Mouse (Mus musculus) intestine, postnatal 0 days (tissue): ENCODE results near the gene Thbs3. TPM values are rescaled to one million over a fixed set of nuclear protein-coding genes. Genes with fewer than 3 reads are reported as not detected.

Source experiments
- ATAC-seq: fragments of 200-750 bp; cut with Nextera tagmentation; 2 replicates; pipeline ENCODE4 v1.8.0; 2017; ENCODE audit warnings: mild to moderate bottlenecking, moderate TSS enrichment, moderate library complexity
- H3K27ac ChIP-seq: fragments of 300-500 bp; sonication (generic); 2 replicates; pipeline ENCODE4 v1.5.1; 2014; ENCODE audit warnings: mild to moderate bottlenecking, low read depth, low read length, moderate library complexity
- H3K27me3 ChIP-seq: fragments of 300-500 bp; sonication (generic); replicated peaks from 2 replicates; pipeline ENCODE4 v1.6.1; 2014; ENCODE audit warnings: low read length, mixed read lengths; ENCODE audit not compliant: control insufficient read depth, insufficient read depth
- H3K36me3 ChIP-seq: fragments of 300-500 bp; sonication (generic); 2 replicates; pipeline ENCODE4 v1.6.1; 2014; ENCODE audit warnings: mild to moderate bottlenecking, moderate library complexity; ENCODE audit not compliant: control insufficient read depth, insufficient read depth
- H3K4me1 ChIP-seq: fragments of 300-500 bp; sonication (generic); replicated peaks from 2 replicates; pipeline ENCODE4 v1.6.1; 2014; ENCODE audit warnings: antibody characterized with exemption, low read length, mixed read lengths; ENCODE audit not compliant: control insufficient read depth, insufficient read depth
- H3K4me2 ChIP-seq: fragments of 300-500 bp; sonication (generic); replicated peaks from 2 replicates; pipeline ENCODE4 v1.6.1; 2014; ENCODE audit warnings: low read depth, mild to moderate bottlenecking, moderate library complexity
- H3K4me3 ChIP-seq: fragments of 300-500 bp; sonication (generic); 2 replicates; pipeline ENCODE4 v1.5.1; 2014; ENCODE audit warnings: low read depth, low read length
- H3K9ac ChIP-seq: fragments of 300-500 bp; sonication (generic); 2 replicates; pipeline ENCODE4 v1.6.1; 2014; ENCODE audit warnings: mild to moderate bottlenecking, low read depth, low read length
- H3K9me3 ChIP-seq: fragments of 300-500 bp; sonication (generic); 2 replicates; pipeline ENCODE4 v1.6.1; 2016; ENCODE audit warnings: mixed run types; ENCODE audit not compliant: control insufficient read depth
- CTCF ChIP-seq: sonication (generic); IDR thresholded peaks from 2 replicates; pipeline ENCODE4 v1.5.1; 2016; ENCODE audit warnings: low read depth, mild to moderate bottlenecking, control low read depth, antibody characterized with exemption, moderate library complexity
- WGBS: fragments of 180-500 bp; shearing (Covaris S2); extraction: QIAGEN DNeasy Blood & Tissue Kit; methylation state at CpG from one replicate; pipeline ENCODE4 v1.1.7; 2014; 5-methylcytosine and 5-hydroxymethylcytosine counted together
- polyA plus RNA-seq: library from polyadenylated mRNA; unstranded; fragments of >200 nt; fragmentation: Nextera tagmentation; extraction: Ambion mirVana; gene quantifications from 2 replicates; pipeline ENCODE4 v1.2.1, GENCODE M21; 2015

Thbs3 gene
- polyA plus RNA-seq, 1 experiment from 2014 or later = 17.2 TPM

GRCm38 (mm10) chr3:89183058-89183958 is 31.7 kb upstream of the Thbs3 start, which contains the start of gene Fam189b:
Gene Fam189b, plus strand, starts transcription at chr3:89183143.
- ATAC-seq = peak; percentile 83
- Histone ChIP-seq H3K9ac (peak within 1 kb of the TSS; percentile 45), H3K9me3 (no peaks in the 10 kb centered on the region), H3K4me2 (peak within 1 kb of the TSS; percentile 88), H3K27me3 (no peaks in the 10 kb centered on the region), H3K4me1 (0 out of 2 replicates have a peak, but pooled peaks cover 3% of the 10 kb centered on the region), H3K27ac (no peak within 1 kb of the TSS; the same call in 1 of the 2 replicates), H3K36me3 (peaks cover 28% of the 10 kb centered on the region), H3K4me3 (peak within 1 kb of the TSS; percentile 63)
- 6% methylated on average over 39 of the region's 39 CpGs for WGBS
- TF ChIP-seq CTCF = no peak; the same call in 1 of the 2 replicates

GRCm38 (mm10) chr3:89183959-89184315 is 31.0 kb upstream of the Thbs3 start:
- ATAC-seq = no peak
- Histone ChIP-seq H3K27me3 (no peaks in the 10 kb centered on the region), H3K9me3 (no peaks in the 10 kb centered on the region), H3K4me2 (peak overlapping the region; percentile 88), H3K27ac (no peak overlapping the region), H3K36me3 (peaks cover 28% of the 10 kb centered on the region), H3K9ac (peak overlapping the region; percentile 45), H3K4me3 (peak overlapping the region; percentile 63), H3K4me1 (no peaks in the 10 kb centered on the region)
- WGBS = 78% methylated on average over 6 of the region's 6 CpGs
- TF ChIP-seq CTCF = no peak

DNA sequence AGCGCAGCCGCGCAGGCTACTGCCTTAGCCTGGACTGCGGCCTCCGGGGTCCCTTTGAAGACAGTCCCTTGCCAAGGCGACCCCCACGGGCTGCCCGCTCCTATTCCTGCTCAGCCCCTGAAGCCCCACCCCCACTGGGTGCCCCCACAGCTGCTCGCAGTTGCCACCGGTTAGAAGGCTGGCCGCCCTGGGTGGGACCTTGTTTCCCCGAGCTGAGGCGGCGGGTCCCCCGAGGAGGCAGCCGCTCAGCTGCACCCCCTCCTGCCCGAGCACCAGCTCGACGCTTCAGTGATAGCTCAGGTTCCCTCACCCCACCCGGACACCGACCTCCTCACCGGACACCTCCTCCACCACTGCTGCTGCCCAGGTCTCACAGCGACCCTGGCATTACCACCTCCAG is 27.8 kb upstream of the Thbs3 start:
- Histone ChIP-seq H3K27ac (no peak overlapping the region), H3K27me3 (no peaks in the 10 kb centered on the region), H3K36me3 (peaks cover 2% of the 10 kb centered on the region), H3K4me3 (no peak overlapping the region), H3K9ac (no peak overlapping the region), H3K9me3 (no peaks in the 10 kb centered on the region), H3K4me1 (no peaks in the 10 kb centered on the region), H3K4me2 (no peak overlapping the region)
- no peak for ATAC-seq
- 71% methylated on average over 23 of the region's 23 CpGs for WGBS
- TF ChIP-seq CTCF = no peak

DNA sequence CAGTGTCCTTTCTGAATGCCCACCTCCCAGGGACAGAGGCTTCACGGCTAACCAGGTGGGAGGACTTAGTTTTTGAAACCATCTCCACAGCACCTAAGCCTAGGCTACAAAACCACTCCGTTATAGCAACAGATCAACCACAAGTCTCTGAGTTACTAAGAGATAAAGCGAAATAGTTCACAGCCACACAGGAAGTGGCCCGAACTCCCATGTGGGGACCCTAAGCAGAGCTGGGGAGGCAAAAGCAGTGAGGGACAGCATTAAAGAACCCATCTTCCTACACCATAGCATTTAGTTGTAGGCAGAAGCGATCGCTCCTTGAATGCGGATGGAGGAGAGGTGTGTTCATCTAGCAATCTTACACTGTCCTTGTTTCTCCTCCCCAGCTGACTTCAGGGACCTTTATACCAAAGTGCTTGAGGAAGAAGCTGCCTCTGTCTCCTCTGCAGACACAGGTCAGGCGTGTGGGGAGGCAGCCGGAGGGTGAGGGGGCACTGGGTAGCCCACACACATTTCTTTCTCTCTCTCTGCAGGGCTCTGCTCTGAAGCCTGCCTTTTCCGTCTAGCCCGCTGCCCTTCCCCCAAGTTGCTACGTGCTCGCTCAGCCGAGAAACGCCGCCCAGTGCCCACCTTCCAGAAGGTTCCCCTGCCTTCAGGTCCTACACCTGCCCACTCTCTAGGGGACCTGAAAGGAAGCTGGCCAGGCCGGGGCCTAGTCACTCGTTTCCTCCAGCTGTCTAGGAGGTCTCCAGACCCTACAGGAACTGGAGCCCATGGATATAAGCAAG is 27.1 kb upstream of the Thbs3 start:
- no peaks in the 10 kb centered on the region for H3K4me1 ChIP-seq
- 89% methylated on average over 18 of the region's 18 CpGs for WGBS
- no peak overlapping the region for H3K9ac ChIP-seq
- no peak overlapping the region for H3K4me3 ChIP-seq
- no peak for ATAC-seq
- no peaks in the 10 kb centered on the region for H3K9me3 ChIP-seq
- H3K27me3 ChIP-seq = no peaks in the 10 kb centered on the region
- no peaks in the 10 kb centered on the region for H3K36me3 ChIP-seq
- no peak overlapping the region for H3K27ac ChIP-seq
- no peak for TF ChIP-seq CTCF
- H3K4me2 ChIP-seq = no peak overlapping the region

GRCm38 (mm10) chr3:89188478-89188875 is 26.5 kb upstream of the Thbs3 start:
- Histone ChIP-seq H3K9me3 (no peaks in the 10 kb centered on the region), H3K27me3 (no peaks in the 10 kb centered on the region), H3K36me3 (no peaks in the 10 kb centered on the region), H3K4me2 (no peak overlapping the region), H3K4me3 (no peak overlapping the region), H3K4me1 (no peaks in the 10 kb centered on the region), H3K27ac (no peak overlapping the region), H3K9ac (no peak overlapping the region)
- no peak for TF ChIP-seq CTCF
- no peak for ATAC-seq
- WGBS = 85% methylated on average over 12 of the region's 12 CpGs

GRCm38 (mm10) chr3:89190436-89190835 is 24.5 kb upstream of the Thbs3 start:
- H3K4me1 ChIP-seq = no peaks in the 10 kb centered on the region
- no peak overlapping the region for H3K9ac ChIP-seq
- no peaks in the 10 kb centered on the region for H3K36me3 ChIP-seq
- 81% methylated on average over 8 of the region's 8 CpGs for WGBS
- H3K4me3 ChIP-seq = no peak overlapping the region
- no peak for TF ChIP-seq CTCF
- ATAC-seq = no peak
- no peaks in the 10 kb centered on the region for H3K9me3 ChIP-seq
- no peak overlapping the region for H3K27ac ChIP-seq
- H3K4me2 ChIP-seq = no peak overlapping the region
- H3K27me3 ChIP-seq = no peaks in the 10 kb centered on the region
